Mouse (Mus musculus): ENCODE results near the gene Tbr1.

- no peak for TF ChIP-seq CTCF (IDR thresholded peaks at IDR 0.05; ENCODE audit: insufficient read depth, low read length)
- no peak for TF ChIP-seq POLR2A (IDR thresholded peaks at IDR 0.05; ENCODE audit: borderline replicate concordance, extremely low read depth, low read depth, low read length)
These were observed 34.6 kb downstream of the Tbr1 start for GRCm38 (mm10) chr2:61837243-61837806.
